Mouse (Mus musculus) intestine, embryonic 16.5 days (tissue): ENCODE measurements around the gene March4. TPM values are rescaled to one million over a fixed set of nuclear protein-coding genes. Genes with fewer than 3 reads are reported as not detected.

Source experiments
- ATAC-seq: fragments of 200-750 bp; cut with Nextera tagmentation; 2 replicates; pipeline ENCODE4 v1.8.0; 2017; ENCODE audit warnings: moderate TSS enrichment, moderate library complexity
- H3K27ac ChIP-seq: fragments of 300-500 bp; sonication (generic); 2 replicates; pipeline ENCODE4 v1.5.1; 2014; ENCODE audit warnings: mild to moderate bottlenecking, low read length
- H3K27me3 ChIP-seq: fragments of 300-500 bp; sonication (generic); replicated peaks from 2 replicates; pipeline ENCODE4 v1.6.1; 2014; ENCODE audit warnings: low read length, control low read depth, mixed read lengths; ENCODE audit not compliant: control insufficient read depth, insufficient read depth
- H3K36me3 ChIP-seq: fragments of 300-500 bp; sonication (generic); 2 replicates; pipeline ENCODE4 v1.6.1; 2014; ENCODE audit warnings: low read length, control low read depth; ENCODE audit not compliant: control insufficient read depth, insufficient read depth
- H3K4me1 ChIP-seq: fragments of 300-500 bp; sonication (generic); 2 replicates; pipeline ENCODE4 v1.6.1; 2014; ENCODE audit warnings: low read length, control low read depth, mixed read lengths; ENCODE audit not compliant: control insufficient read depth, insufficient read depth
- H3K4me2 ChIP-seq: fragments of 300-500 bp; sonication (generic); 2 replicates; pipeline ENCODE4 v1.6.1; 2014; ENCODE audit warnings: low read depth, low read length, control low read depth
- H3K4me3 ChIP-seq: fragments of 300-500 bp; sonication (generic); 2 replicates; pipeline ENCODE4 v1.5.1; 2014; ENCODE audit warnings: mild to moderate bottlenecking, low read length
- H3K9ac ChIP-seq: fragments of 300-500 bp; sonication (generic); 2 replicates; pipeline ENCODE4 v1.6.1; 2014; ENCODE audit warnings: low read depth, low read length
- H3K9me3 ChIP-seq: fragments of 300-500 bp; sonication (generic); 2 replicates; pipeline ENCODE4 v1.6.1; 2016; ENCODE audit warnings: low read length, control low read depth; ENCODE audit not compliant: control insufficient read depth
- WGBS: fragments of 180-500 bp; shearing (Covaris S2); extraction: QIAGEN DNeasy Blood & Tissue Kit; methylation state at CpG from one replicate; pipeline ENCODE4 v1.1.7; 2014; 5-methylcytosine and 5-hydroxymethylcytosine counted together
- polyA plus RNA-seq: library from polyadenylated mRNA; unstranded; fragments of >200 nt; fragmentation: Nextera tagmentation; extraction: Ambion mirVana; gene quantifications from 2 replicates; pipeline ENCODE4 v1.2.1, GENCODE M21; 2015

March4 gene
- polyA plus RNA-seq, 1 experiment from 2014 or later: 0.32 TPM

GRCm38 (mm10) chr1:72574608-72575007, 37.9 kb upstream of the March4 start:
- no peaks in the 10 kb centered on the region for H3K27me3 ChIP-seq
- 30% methylated on average over 7 of the region's 7 CpGs for WGBS

GRCm38 (mm10) chr1:72574047-72574446, 37.3 kb upstream of the March4 start:
- Histone ChIP-seq H3K27ac (no peak overlapping the region), H3K9me3 (no peaks in the 10 kb centered on the region), H3K9ac (no peak overlapping the region), H3K27me3 (no peaks in the 10 kb centered on the region), H3K36me3 (no peaks in the 10 kb centered on the region), H3K4me1 (no peaks in the 10 kb centered on the region), H3K4me2 (no peak overlapping the region), H3K4me3 (no peak overlapping the region)
- no peak for ATAC-seq
- 59% methylated on average over 7 of the region's 7 CpGs for WGBS

More at GRCm38 (mm10) chr1:72574608-72575007, 37.9 kb upstream of the March4 start:
- Histone ChIP-seq H3K4me2 (no peak overlapping the region), H3K4me1 (no peaks in the 10 kb centered on the region), H3K4me3 (no peak overlapping the region), H3K9me3 (no peaks in the 10 kb centered on the region), H3K9ac (no peak overlapping the region), H3K36me3 (no peaks in the 10 kb centered on the region), H3K27ac (no peak overlapping the region)
- ATAC-seq: no peak

- Histone ChIP-seq H3K4me2 (no peak overlapping the region), H3K9me3 (no peaks in the 10 kb centered on the region), H3K27me3 (no peaks in the 10 kb centered on the region), H3K36me3 (no peaks in the 10 kb centered on the region), H3K9ac (no peak overlapping the region), H3K4me1 (no peaks in the 10 kb centered on the region), H3K27ac (no peak overlapping the region), H3K4me3 (no peak overlapping the region)
- WGBS: 93% methylated on average over 8 of the region's 8 CpGs
- ATAC-seq: no peak
These were observed 32.0 kb upstream of the March4 start for GRCm38 (mm10) chr1:72568725-72569124.

GRCm38 (mm10) chr1:72567056-72567455, 30.3 kb upstream of the March4 start:
- no peak for ATAC-seq
- WGBS: 45% methylated on average over 9 of the region's 9 CpGs
- Histone ChIP-seq H3K4me2 (no peak overlapping the region), H3K4me1 (no peaks in the 10 kb centered on the region), H3K9me3 (no peaks in the 10 kb centered on the region), H3K36me3 (no peaks in the 10 kb centered on the region), H3K27me3 (no peaks in the 10 kb centered on the region), H3K4me3 (no peak overlapping the region), H3K9ac (no peak overlapping the region), H3K27ac (no peak overlapping the region)

GRCm38 (mm10) chr1:72564334-72564962, 27.7 kb upstream of the March4 start:
- Histone ChIP-seq H3K9ac (no peak overlapping the region), H3K9me3 (no peaks in the 10 kb centered on the region), H3K27me3 (no peaks in the 10 kb centered on the region), H3K36me3 (no peaks in the 10 kb centered on the region), H3K4me1 (no peaks in the 10 kb centered on the region), H3K27ac (no peak overlapping the region), H3K4me3 (no peak overlapping the region), H3K4me2 (no peak overlapping the region)
- WGBS: 59% methylated on average over 6 of the region's 6 CpGs
- no peak for ATAC-seq

- no peak overlapping the region for H3K27ac ChIP-seq
- H3K27me3 ChIP-seq: no peaks in the 10 kb centered on the region
- H3K36me3 ChIP-seq: no peaks in the 10 kb centered on the region
- no peak overlapping the region for H3K4me2 ChIP-seq
- no peak overlapping the region for H3K9ac ChIP-seq
- WGBS: 84% methylated on average over 2 of the region's 2 CpGs
- no peaks in the 10 kb centered on the region for H3K4me1 ChIP-seq
- no peaks in the 10 kb centered on the region for H3K9me3 ChIP-seq
- H3K4me3 ChIP-seq: no peak overlapping the region
- ATAC-seq: no peak
These were observed 21.9 kb upstream of the March4 start for GRCm38 (mm10) chr1:72558625-72559024.

- Histone ChIP-seq H3K9ac (no peak overlapping the region), H3K4me3 (no peak overlapping the region), H3K4me2 (no peak overlapping the region), H3K4me1 (no peaks in the 10 kb centered on the region), H3K27me3 (no peaks in the 10 kb centered on the region), H3K27ac (no peak overlapping the region), H3K36me3 (no peaks in the 10 kb centered on the region), H3K9me3 (no peaks in the 10 kb centered on the region)
- ATAC-seq: no peak
- WGBS: 86% methylated on average over 3 of the region's 3 CpGs
These were observed 19.7 kb upstream of the March4 start for GRCm38 (mm10) chr1:72556471-72556870.

GRCm38 (mm10) chr1:72550317-72550716, 13.6 kb upstream of the March4 start:
- H3K27ac ChIP-seq: no peak overlapping the region
- no peaks in the 10 kb centered on the region for H3K4me1 ChIP-seq
- H3K27me3 ChIP-seq: no peaks in the 10 kb centered on the region
- no peak overlapping the region for H3K9ac ChIP-seq
- H3K9me3 ChIP-seq: no peaks in the 10 kb centered on the region
- WGBS: 91% methylated on average over 2 of the region's 2 CpGs
- no peaks in the 10 kb centered on the region for H3K36me3 ChIP-seq
- ATAC-seq: no peak
- no peak overlapping the region for H3K4me3 ChIP-seq
- H3K4me2 ChIP-seq: no peak overlapping the region

GRCm38 (mm10) chr1:72538266-72538665, 1.5 kb upstream of the March4 start:
- H3K4me3 ChIP-seq: no peak overlapping the region
- WGBS: 80% methylated on average over 5 of the region's 5 CpGs
- no peak overlapping the region for H3K4me2 ChIP-seq
- no peaks in the 10 kb centered on the region for H3K36me3 ChIP-seq
- no peak overlapping the region for H3K9ac ChIP-seq
- H3K4me1 ChIP-seq: peaks cover 6% of the 10 kb centered on the region
- H3K9me3 ChIP-seq: no peaks in the 10 kb centered on the region
- no peak for ATAC-seq
- no peak overlapping the region for H3K27ac ChIP-seq
- H3K27me3 ChIP-seq: peaks cover 22% of the 10 kb centered on the region
